Mouse (Mus musculus) embryonic fibroblast, embryonic 13.5 days (primary cell): ENCODE data around the gene Phlpp1.

Source experiments
- CTCF ChIP-seq: IDR thresholded peaks from 2 replicates; pipeline ENCODE4 v1.5.1; 2011; ENCODE audit warnings: mild to moderate bottlenecking, control low read depth, low read length, moderate library complexity, borderline replicate concordance; ENCODE audit not compliant: insufficient read depth
- POLR2A ChIP-seq: IDR thresholded peaks from 2 replicates; pipeline ENCODE4 v1.6.1; 2011; ENCODE audit warnings: low read depth, mild to moderate bottlenecking, control low read depth, low read length, moderate library complexity

GRCm38 (mm10) chr1:106226613-106227012 lies 55.1 kb downstream of the Phlpp1 start:
- no peak for TF ChIP-seq CTCF
- TF ChIP-seq POLR2A: no peak
